Mouse (Mus musculus) lung, postnatal 0 days (tissue): ENCODE measurements at regions not wholly inside any gene's neighbourhood (a gene's known extent, or its start where the extent isn't known, plus 50 kb on each side); places are given as distances from the start of the nearest gene placed in this dataset.

ENCODE experiments used
- CTCF ChIP-seq: IDR thresholded peaks from 2 replicates; pipeline ENCODE4 v1.5.1; 2016; ENCODE audit warnings: antibody characterized with exemption, mild to moderate bottlenecking
- EP300 ChIP-seq: IDR thresholded peaks from 2 replicates; pipeline ENCODE4 v1.6.1; 2016; ENCODE audit warnings: antibody characterized with exemption, mild to moderate bottlenecking, control low read depth

- TF ChIP-seq CTCF (no peak), EP300 (no peak)
Observed at GRCm38 (mm10) chr7:135996896-135997295, 280.7 kb upstream of the Mki67 start.
